Mouse (Mus musculus): ENCODE measurements at regions not wholly inside any gene's neighbourhood (a gene's known extent, or its start where the extent isn't known, plus 50 kb on each side); places are given as distances from the start of the nearest gene placed in this dataset.

- no peak for TF ChIP-seq CTCF (IDR thresholded peaks at IDR 0.05; ENCODE audit: insufficient read depth, low read depth, low read length)
- no peak for TF ChIP-seq POLR2A (IDR thresholded peaks at IDR 0.05; ENCODE audit: insufficient read depth, low read depth, low read length)
These were observed 816.6 kb downstream of the Triml1 start for GRCm38 (mm10) chr8:42324663-42325062.

Data from olfactory bulb, adult 2 months (tissue).